Mouse (Mus musculus) testis, postnatal 14 days (tissue): ENCODE measurements around the gene Nacad.
"Not testable (repeated sequence)": the region's sequence is repeated elsewhere in the genome, so short reads cannot be mapped to it uniquely, and the experiment has no call there.

Experiments
- DNase-seq: peaks from one replicate; pipeline ENCODE4 v3.0.0; 2021; ENCODE audit warnings: low spot score

Nacad gene

GRCm38 (mm10) chr11:6605491-6606399, at the start of gene Nacad:
Gene Nacad (minus strand): TSS chr11:6606053.
- no peak for DNase-seq

DNA sequence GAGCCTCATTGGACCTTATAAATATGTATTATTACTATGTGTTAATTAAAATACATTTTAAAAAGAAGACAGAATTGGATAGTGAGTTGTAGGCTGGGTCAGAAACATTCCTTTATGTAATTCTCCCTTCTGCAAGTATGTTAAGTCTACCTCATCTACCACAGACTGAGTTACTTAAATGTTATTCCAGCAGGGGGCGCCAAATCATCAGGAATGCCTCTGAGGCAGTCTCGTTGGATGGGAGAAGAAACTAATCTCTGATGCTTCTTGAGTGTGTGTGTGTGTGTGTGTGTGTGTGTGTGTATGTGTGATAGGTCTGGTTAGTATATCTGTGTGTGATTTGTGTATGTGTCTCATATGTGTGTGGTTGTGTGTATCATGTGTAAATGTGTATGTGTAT, 49.0 kb upstream of the Nacad start:
- peak; percentile 75 for DNase-seq

DNA sequence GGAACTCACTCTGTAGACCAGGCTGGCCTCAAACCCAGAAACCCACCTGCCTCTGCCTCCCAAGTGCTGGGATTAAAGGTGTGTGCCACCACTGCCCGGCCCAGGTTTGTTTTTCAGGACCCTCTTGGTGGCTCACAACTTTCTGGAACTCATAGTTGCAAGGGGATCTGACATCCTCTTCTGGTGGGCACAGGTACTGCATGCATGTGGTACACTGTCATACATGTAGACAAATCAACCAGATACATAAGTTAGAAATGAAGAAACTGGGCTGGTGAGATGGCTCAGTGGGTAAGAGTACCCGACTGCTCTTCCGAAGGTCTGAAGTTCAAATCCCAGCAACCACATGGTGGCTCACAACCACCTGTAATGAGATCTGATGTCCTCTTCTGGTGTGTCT, 47.1 kb upstream of the Nacad start:
- DNase-seq, result not testable (repeated sequence)

GRCm38 (mm10) chr11:6650519-6650918, 44.7 kb upstream of the Nacad start:
- no peak for DNase-seq

GRCm38 (mm10) chr11:6647831-6648724, 42.2 kb upstream of the Nacad start:
- DNase-seq, result no peak

DNA sequence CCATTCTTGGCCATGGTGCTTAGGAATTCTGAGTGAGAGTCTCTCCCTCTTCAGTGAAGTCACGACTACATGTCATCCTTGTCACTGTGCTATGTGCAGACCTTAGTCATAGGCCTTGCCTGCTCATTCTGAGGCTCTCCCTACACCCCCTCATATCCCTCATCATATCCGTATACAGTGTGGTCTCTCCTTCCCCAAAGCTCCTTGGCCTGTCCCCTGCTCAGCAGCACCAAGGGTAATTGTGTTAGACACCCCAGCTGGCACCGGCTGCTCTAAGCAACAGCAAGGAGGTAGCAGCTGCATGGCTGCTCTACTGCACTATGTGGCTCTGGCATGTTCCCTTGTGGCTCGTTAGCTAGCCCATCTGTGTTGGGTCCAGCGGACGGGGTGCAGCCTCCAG, 38.7 kb upstream of the Nacad start:
- no peak for DNase-seq

DNA sequence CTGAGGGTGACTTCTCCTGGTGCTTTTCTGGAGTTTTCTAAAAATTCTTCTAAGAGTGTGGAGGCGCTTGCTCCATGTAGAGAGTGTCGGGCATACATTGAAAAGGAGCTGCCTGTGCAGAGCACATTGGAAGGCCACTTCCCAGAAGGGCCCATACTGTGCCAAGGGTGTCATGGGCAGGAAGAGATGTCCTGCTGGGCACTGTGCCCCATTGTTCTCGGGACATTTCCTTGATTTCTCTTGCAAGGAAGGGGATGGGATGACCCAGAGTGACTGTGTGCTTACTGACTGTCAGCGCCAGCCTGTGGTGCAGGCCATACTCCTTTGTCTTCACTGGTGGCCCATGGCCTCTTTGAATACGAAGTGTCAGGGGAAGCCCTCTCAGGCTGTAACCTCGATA, 33.2 kb upstream of the Nacad start:
- no peak for DNase-seq

GRCm38 (mm10) chr11:6638537-6638936, 32.7 kb upstream of the Nacad start, which contains the start of gene Wap:
Gene Wap (minus strand): TSS chr11:6638637.
- no peak for DNase-seq

DNA sequence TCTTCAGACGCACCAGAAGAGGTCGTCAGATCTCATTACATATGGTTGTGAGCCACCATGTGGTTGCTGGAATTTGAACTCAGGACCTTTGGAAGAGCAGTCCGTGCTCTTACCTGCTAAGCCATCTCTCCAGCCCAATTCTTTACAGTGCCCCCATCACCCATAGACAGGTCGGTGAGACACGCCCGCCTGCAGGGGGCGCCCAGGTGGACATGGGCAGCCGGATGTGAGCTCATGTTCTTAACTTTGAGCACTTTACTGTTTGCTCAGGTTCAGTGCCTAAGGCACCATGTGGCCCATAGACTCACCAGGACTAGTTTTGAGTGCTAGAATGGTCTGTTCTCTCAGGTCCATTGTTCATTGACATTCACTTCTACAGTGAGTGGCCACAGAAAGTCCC, 30.3 kb upstream of the Nacad start:
- DNase-seq, result no peak

DNA sequence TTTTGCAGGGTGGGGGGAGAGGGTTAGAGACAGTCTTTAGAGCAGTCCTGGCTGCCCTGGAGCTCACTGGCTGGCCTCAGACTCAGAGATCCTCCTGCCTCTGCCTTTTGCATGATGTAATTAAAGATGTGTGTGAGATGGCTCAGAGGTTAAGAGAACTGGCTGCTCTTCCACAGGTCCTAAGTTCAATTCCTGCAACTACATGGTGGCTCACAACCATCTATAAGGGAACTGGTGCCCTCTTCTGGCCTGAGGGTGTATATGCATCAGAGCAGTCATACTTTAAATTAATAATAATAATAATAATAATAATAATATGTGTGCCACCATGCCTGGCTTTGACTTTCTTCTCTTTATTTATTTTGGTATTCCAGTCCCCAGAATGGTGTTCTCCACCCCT, 23.8 kb upstream of the Nacad start:
- DNase-seq, result no peak

DNA sequence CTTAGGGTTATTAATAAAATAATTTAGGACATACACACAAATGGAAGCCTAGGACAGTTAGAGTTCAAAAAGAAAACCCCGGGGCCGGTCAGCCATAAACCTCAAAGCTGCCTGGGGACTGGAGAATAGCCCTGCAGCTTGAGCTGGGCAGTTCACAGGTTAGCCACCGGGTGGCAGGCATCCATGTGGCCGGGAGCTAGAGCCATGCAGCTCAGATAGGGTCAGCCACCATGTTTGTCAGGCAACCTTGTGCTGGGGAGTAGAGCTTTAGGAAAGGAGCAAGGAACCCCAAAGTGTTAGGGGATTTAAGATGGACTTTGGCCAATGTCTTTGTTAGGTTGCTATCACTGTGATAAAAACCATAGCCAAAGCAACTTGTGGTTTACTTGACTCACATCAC, 22.7 kb upstream of the Nacad start:
- DNase-seq, result no peak

- no peak for DNase-seq
Observed at GRCm38 (mm10) chr11:6627731-6628130, 21.9 kb upstream of the Nacad start.

DNA sequence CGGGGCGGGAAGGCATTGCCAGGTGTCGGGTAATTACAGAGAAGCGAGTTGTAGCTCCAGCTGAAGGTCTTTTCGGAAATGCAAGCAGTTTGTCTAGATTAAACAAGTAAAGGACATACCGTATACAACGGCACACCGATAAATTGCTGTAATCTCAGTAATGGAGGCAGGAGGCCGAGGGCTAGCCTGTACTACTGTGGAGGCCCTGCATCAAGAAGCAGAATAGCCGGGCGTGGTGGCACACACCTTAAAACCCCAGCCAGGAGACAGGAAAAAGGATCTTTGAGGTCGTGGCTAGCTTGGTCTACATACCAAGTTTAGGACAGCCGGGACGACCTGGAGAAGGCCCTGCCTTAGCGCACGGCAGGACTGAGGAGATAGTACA, 20.5 kb upstream of the Nacad start:
- DNase-seq, result no peak

- peak; percentile 92 for DNase-seq
Observed at GRCm38 (mm10) chr11:6625478-6626387, 19.9 kb upstream of the Nacad start, which contains the start of gene Tbrg4. Gene Tbrg4 (minus strand): TSS chr11:6626067.

- DNase-seq, result no peak
Observed at GRCm38 (mm10) chr11:6624619-6625382, 18.9 kb upstream of the Nacad start.

DNA sequence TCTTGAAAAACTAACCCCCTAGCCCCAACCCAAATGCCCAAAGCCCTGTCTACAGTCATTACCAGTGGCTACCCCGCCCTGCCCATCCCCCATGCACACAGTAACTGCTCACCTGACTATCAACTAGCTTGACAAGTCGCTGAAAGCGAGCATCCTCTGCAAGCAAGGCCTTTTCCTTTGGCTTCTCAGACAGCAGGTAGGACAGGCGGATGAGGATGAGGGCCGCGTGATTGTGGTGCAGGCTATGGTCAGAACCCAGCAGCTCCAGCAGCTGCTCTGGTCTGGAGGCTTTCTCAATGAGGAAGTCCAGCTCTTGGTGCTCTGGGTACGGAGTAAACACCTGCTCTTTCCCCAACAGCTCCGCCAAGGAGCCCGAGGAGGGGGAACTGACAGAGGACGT, 17.9 kb upstream of the Nacad start:
- no peak for DNase-seq

DNA sequence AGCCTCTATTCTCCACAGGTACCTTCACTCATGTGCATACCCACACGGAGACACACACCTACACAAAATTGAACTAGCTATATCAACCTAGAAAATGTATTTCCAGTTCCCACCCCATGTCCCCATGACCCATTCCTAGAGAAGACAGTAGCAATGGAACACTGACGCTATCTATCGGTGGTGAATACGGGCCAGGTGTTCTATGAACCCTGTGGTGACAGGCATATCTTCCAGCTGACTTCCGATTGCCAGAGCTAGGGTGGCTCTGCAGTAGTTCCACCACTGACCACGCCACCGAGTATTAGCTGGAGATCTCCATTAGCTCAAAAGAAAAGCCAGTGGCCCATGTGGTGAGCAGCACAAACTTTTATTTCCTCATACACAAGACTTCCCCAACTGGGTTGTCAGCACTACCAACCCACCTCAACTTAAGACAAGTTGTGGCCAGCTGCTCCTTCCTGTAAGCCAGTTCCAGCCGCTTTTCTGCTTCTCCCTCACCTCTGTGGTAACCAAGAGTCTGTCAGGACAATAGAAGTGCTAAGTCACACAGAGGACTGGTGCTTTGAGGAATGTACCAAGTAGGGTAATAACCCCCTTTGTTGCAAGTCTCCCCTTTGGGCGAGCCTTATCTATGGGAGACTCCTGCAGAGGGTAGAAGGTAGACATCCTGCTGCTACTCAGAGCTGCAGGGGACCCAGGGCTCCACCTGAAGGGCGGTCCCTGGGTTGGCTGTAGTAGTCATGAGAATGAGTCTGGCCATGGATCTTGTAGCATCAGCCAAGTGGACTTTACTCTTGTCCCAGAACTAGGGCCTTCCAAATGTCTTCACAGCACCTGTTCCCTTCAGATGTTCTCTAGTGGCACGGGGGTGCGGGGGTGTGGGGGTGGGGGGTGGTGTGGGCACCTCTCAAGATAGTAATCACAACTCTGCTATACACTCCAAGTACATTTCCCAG, 9.7 kb upstream of the Nacad start:
- DNase-seq, result no peak

DNA sequence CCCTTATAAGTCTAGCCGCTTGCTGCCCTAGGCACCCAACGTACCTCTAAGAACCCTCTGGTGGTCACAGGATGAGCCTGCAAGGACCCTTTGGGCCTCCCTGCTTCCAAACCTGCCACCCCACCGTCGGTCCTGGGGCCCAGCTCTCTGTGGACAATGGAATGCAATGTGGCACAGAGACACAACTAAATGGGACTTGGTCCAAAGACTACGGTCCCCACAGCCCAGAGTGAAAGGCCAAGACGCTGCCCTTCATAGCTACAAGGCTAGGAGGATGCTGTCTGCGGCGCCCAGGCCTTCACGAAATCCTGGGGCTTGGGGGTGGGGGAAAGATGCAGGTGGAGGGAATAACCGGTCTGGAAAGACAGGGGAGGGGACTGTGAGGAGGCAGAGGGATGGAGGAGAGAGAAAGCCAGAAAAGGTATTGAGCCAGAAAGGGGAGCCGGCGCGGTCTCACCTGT, 802 bp downstream of the Nacad start:
- DNase-seq, result no peak

DNA sequence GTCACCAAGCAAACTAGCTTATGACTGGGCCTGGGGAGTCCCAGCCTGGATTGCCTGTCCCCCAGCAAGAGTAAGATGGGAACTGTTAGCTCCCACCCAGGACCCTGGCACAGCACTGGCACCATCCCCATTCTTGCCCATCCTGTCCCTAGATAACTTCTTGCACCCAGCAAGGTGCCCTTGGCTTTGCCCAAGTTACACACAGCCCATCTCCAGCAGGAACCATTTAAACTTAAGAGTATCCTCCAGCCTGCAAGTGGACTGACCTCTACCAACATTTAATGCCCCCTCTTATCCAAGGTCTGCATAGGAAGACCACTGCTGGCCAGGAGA, 1.3 kb downstream of the Nacad start:
- no peak for DNase-seq
